Comparison of ENCODE assay signal across 10 mouse cellular contexts in genomic region chr1:134829635-134830034, GRCm38 (mm10).
DNase-seq lines count a peak whose midpoint lies in the region; ATAC-seq and TF ChIP-seq lines count a peak whose summit lies in the region.
"Had no signal": no experiment of that assay in that cellular context is flagged by ENCODE, and none has a peak within 500 bp of the region (broad histone marks: within the 10 kb centered on the region; RNA-seq: fewer than 3 reads in every experiment).

No protein-coding gene starts in this region.

- 66% methylated on average over 4 of the region's 4 CpGs for WGBS in midbrain, embryonic 11.5 days
- 68% methylated on average over 4 of the region's 4 CpGs for WGBS in midbrain, embryonic 16.5 days

- peak; percentile 38 to 42 for DNase-seq in layer of hippocampus, adult 2 months (ENCODE audit: low spot score in 2 of 2)
- DNase-seq in layer of hippocampus, adult 8-10 months (ENCODE audit: low spot score in 2 of 2), result no peak
- DNase-seq in brain, embryonic 14.5 days (ENCODE audit: low read depth), result peak; percentile 74
- peak; percentile 14 for DNase-seq in forelimb bud, embryonic 11.5 days (ENCODE audit: low read depth, low spot score)
- peak; percentile 23 for DNase-seq in lung, postnatal 14 days
- no peak for DNase-seq in midbrain, embryonic 11.5 days (ENCODE audit: low spot score, missing footprints)

- no peaks in the 10 kb centered on the region for H3K9me3 ChIP-seq in midbrain, embryonic 11.5 days (ENCODE audit: control insufficient read depth, low read length)
- H3K9me3 ChIP-seq in midbrain, embryonic 16.5 days (replicated peaks; ENCODE audit: control insufficient read depth, low read length, poor library complexity, severe bottlenecking), result no peaks in the 10 kb centered on the region
- H3K9me3 ChIP-seq: embryonic facial prominence, embryonic 12.5 days had no signal

- peaks cover 3% of the 10 kb centered on the region; the same call in 1 of the 2 replicates for H3K4me1 ChIP-seq in midbrain, embryonic 11.5 days (ENCODE audit: control insufficient read depth, insufficient read depth, low read length)
- no peaks in the 10 kb centered on the region for H3K4me1 ChIP-seq in midbrain, embryonic 16.5 days (ENCODE audit: control insufficient read depth, insufficient read depth, low read length)
- H3K4me1 ChIP-seq: embryonic facial prominence, embryonic 12.5 days had no signal

- no peak overlapping the region for H3K9ac ChIP-seq in midbrain, embryonic 11.5 days (ENCODE audit: low read length)
- H3K9ac ChIP-seq in midbrain, embryonic 16.5 days (ENCODE audit: low read depth, low read length), result no peak overlapping the region
- H3K9ac ChIP-seq: embryonic facial prominence, embryonic 12.5 days had no signal

- no peaks in the 10 kb centered on the region for H3K36me3 ChIP-seq in midbrain, embryonic 11.5 days (ENCODE audit: control insufficient read depth, insufficient read depth, low read length)
- peaks cover 6% of the 10 kb centered on the region for H3K36me3 ChIP-seq in midbrain, embryonic 16.5 days (ENCODE audit: control insufficient read depth, insufficient read depth, low read length)

- no peaks in the 10 kb centered on the region for H3K27me3 ChIP-seq in midbrain, embryonic 11.5 days (ENCODE audit: control insufficient read depth, insufficient read depth, low read length)
- no peaks in the 10 kb centered on the region for H3K27me3 ChIP-seq in midbrain, embryonic 16.5 days (ENCODE audit: control insufficient read depth, insufficient read depth, low read depth, low read length)
- H3K27me3 ChIP-seq: embryonic facial prominence, embryonic 12.5 days had no signal

- no peak overlapping the region for H3K4me2 ChIP-seq in midbrain, embryonic 11.5 days
- H3K4me2 ChIP-seq in midbrain, embryonic 16.5 days (ENCODE audit: low read length), result no peak overlapping the region
- H3K4me2 ChIP-seq: embryonic facial prominence, embryonic 12.5 days had no signal

- no peak overlapping the region for H3K27ac ChIP-seq in layer of hippocampus, adult 2 months
- H3K27ac ChIP-seq in midbrain, embryonic 11.5 days (ENCODE audit: low read depth, low read length), result no peak overlapping the region
- no peak overlapping the region for H3K27ac ChIP-seq in midbrain, embryonic 16.5 days (ENCODE audit: low read length)
- H3K27ac ChIP-seq: embryonic facial prominence, embryonic 12.5 days; macrophage had no signal

- no peak for ATAC-seq in activated CD4-positive, CD25-positive, alpha-beta regulatory T cell, adult 4 months
- ATAC-seq in midbrain, embryonic 11.5 days (ENCODE audit: low FRiP score), result no peak
- ATAC-seq in midbrain, embryonic 16.5 days, result no peak

- peak; percentile 78 for TF ChIP-seq CTCF in layer of hippocampus, adult 2 months (conservative IDR thresholded peaks at IDR 0.05)
- peak; percentile 44; the same call in 1 of the 2 replicates for TF ChIP-seq CTCF in brain, embryonic 14.5 days (IDR thresholded peaks at IDR 0.05; ENCODE audit: borderline replicate concordance, extremely low read depth, insufficient read depth, insufficient read length)

- TF ChIP-seq POLR2A in brain, embryonic 14.5 days (IDR thresholded peaks at IDR 0.05; ENCODE audit: borderline replicate concordance, extremely low read depth, insufficient read depth, insufficient read length, poor library complexity, severe bottlenecking), result no peak

- no peak overlapping the region for H3K4me3 ChIP-seq in layer of hippocampus, adult 2 months
- no peak overlapping the region for H3K4me3 ChIP-seq in midbrain, embryonic 11.5 days (ENCODE audit: low read depth, low read length)
- H3K4me3 ChIP-seq in midbrain, embryonic 16.5 days (ENCODE audit: low read depth, low read length), result no peak overlapping the region
- H3K4me3 ChIP-seq: embryonic facial prominence, embryonic 12.5 days had no signal

Comparison
In these comparisons a context has a peak if more than half of its experiments do, and no peak if none do; other contexts are left out.
1. DNase-seq: peak in layer of hippocampus, adult 2 months (2 of 2), brain, embryonic 14.5 days (single experiment), forelimb bud, embryonic 11.5 days (single experiment) and lung, postnatal 14 days (single experiment); none in layer of hippocampus, adult 8-10 months (0 of 2) and midbrain, embryonic 11.5 days (single experiment).